Comparison of ENCODE assay signal across 16 mouse cellular contexts in the genomic region with DNA sequence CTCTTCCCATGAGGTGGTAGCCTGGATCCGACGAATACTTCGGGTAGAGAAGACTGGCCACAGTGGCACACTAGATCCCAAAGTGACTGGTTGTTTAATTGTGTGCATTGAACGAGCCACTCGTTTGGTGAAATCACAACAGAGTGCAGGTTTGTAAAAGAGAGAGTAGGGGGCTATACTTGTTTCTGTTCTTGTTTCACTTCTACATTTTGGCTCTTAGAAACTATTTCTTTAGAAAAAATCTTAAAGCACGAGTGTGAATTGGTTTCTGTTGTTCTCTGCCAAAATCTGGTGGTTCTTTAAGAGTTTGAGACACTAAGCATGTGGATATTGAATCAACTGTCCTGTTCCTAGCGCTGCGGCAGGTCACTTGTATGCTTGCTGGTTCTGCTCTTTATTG.
"Had no signal": no experiment of that assay in that cellular context is flagged by ENCODE, and none has a peak within 500 bp of the region (broad histone marks: within the 10 kb centered on the region; RNA-seq: fewer than 3 reads in every experiment).

No protein-coding gene starts in this region.

- H3K9me3 ChIP-seq: intestine, embryonic 15.5 days; kidney, embryonic 15.5 days; limb, embryonic 13.5 days; midbrain, embryonic 13.5 days; neural tube, embryonic 15.5 days had no signal

- H3K27ac ChIP-seq: intestine, embryonic 15.5 days; kidney, embryonic 15.5 days; limb, embryonic 13.5 days; midbrain, embryonic 13.5 days; neural tube, embryonic 15.5 days had no signal

- H3K36me3 ChIP-seq: intestine, embryonic 15.5 days; neural tube, embryonic 15.5 days had no signal

- H3K4me2 ChIP-seq: intestine, embryonic 15.5 days; kidney, embryonic 15.5 days; limb, embryonic 13.5 days; midbrain, embryonic 13.5 days; neural tube, embryonic 15.5 days had no signal

- H3K4me1 ChIP-seq: intestine, embryonic 15.5 days; kidney, embryonic 15.5 days; limb, embryonic 13.5 days had no signal

- DNase-seq: kidney, adult 18-20 months; kidney, postnatal 14 days; left cerebral cortex, postnatal 4 days; lung, adult 2 months; lung, postnatal 36 days; right cerebral cortex, adult 18-20 months; right cerebral cortex, postnatal 25 days; thymus, adult 18-20 months; thymus, postnatal 14 days had no signal

- H3K4me3 ChIP-seq: intestine, embryonic 15.5 days; kidney, embryonic 15.5 days; limb, embryonic 13.5 days; midbrain, embryonic 13.5 days; myocyte; neural tube, embryonic 15.5 days had no signal

- ATAC-seq: intestine, embryonic 15.5 days; lung, postnatal 0 days; midbrain, embryonic 13.5 days had no signal

- H3K27me3 ChIP-seq: intestine, embryonic 15.5 days; kidney, embryonic 15.5 days; limb, embryonic 13.5 days; midbrain, embryonic 13.5 days; neural tube, embryonic 15.5 days had no signal

- H3K9ac ChIP-seq: intestine, embryonic 15.5 days; kidney, embryonic 15.5 days; limb, embryonic 13.5 days; midbrain, embryonic 13.5 days; neural tube, embryonic 15.5 days had no signal
